Mouse (Mus musculus) limb, embryonic 15.5 days (tissue): ENCODE data around the gene Rbms1. TPM values are rescaled to one million over a fixed set of nuclear protein-coding genes. Genes with fewer than 3 reads are reported as not detected.
A peak's percentile ranks its signal among the peaks of the same experiment; 100 is the strongest.

Experiments
- ATAC-seq: fragments of 200-750 bp; cut with Nextera tagmentation; 2 replicates; pipeline ENCODE4 v1.8.0; 2017; ENCODE audit warnings: low read depth, moderate TSS enrichment; ENCODE audit not compliant: insufficient number of reproducible peaks, low FRiP score, low TSS enrichment
- H3K27ac ChIP-seq: fragments of 300-500 bp; sonication (generic); 2 replicates; pipeline ENCODE4 v1.5.1; 2015; ENCODE audit warnings: moderate library complexity, mild to moderate bottlenecking, inconsistent platforms
- H3K27me3 ChIP-seq: fragments of 300-500 bp; sonication (generic); 2 replicates; pipeline ENCODE4 v1.6.1; 2015; ENCODE audit warnings: inconsistent platforms
- H3K36me3 ChIP-seq: fragments of 300-500 bp; sonication (generic); 2 replicates; pipeline ENCODE4 v1.6.1; 2015; ENCODE audit warnings: inconsistent platforms
- H3K4me1 ChIP-seq: fragments of 300-500 bp; sonication (generic); 2 replicates; pipeline ENCODE4 v1.6.1; 2015; ENCODE audit warnings: inconsistent platforms
- H3K4me2 ChIP-seq: fragments of 300-500 bp; sonication (generic); 2 replicates; pipeline ENCODE4 v1.6.1; 2015; ENCODE audit warnings: mild to moderate bottlenecking, inconsistent platforms
- H3K4me3 ChIP-seq: fragments of 300-500 bp; sonication (generic); 2 replicates; pipeline ENCODE4 v1.5.1; 2015; ENCODE audit warnings: mild to moderate bottlenecking, inconsistent platforms
- H3K9ac ChIP-seq: fragments of 300-500 bp; sonication (generic); 2 replicates; pipeline ENCODE4 v1.6.1; 2015; ENCODE audit warnings: inconsistent platforms
- H3K9me3 ChIP-seq: fragments of 300-500 bp; sonication (generic); 2 replicates; pipeline ENCODE4 v1.6.1; 2016; ENCODE audit warnings: inconsistent platforms
- WGBS: fragments of 180-500 bp; shearing (Covaris S2); methylation state at CpG from one replicate; pipeline ENCODE4 v1.1.7; 2015; 5-methylcytosine and 5-hydroxymethylcytosine counted together
- polyA plus RNA-seq: library from polyadenylated mRNA; unstranded; fragments of >200 nt; fragmentation: Nextera tagmentation; extraction: Ambion mirVana; gene quantifications from 2 replicates; pipeline ENCODE4 v1.2.1, GENCODE M21; 2015

Gene Rbms1
- polyA plus RNA-seq, 1 experiment from 2014 or later: 138 TPM

DNA sequence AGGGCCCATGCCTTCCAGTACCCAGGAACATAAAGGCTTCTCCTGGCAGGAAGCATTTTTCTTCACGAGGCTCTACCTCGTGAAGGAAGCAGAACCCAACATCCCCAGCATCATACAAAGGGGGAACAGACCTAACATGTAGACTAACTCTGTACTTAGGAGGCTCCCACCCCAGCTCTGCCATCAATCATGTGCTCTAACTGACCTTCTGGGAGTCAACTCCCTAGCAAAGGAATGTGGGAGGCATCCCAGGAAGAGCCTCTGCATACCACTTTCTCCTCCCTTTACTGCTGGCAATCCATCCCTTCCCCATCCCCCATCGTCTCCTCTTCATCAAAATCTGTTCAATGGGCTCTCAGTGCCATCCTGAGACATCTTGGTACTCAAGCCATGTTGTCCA, 49.7 kb downstream of the Rbms1 start:
- H3K27me3 ChIP-seq: no peaks in the 10 kb centered on the region
- no peak overlapping the region for H3K9ac ChIP-seq
- H3K36me3 ChIP-seq: no peaks in the 10 kb centered on the region
- H3K4me3 ChIP-seq: no peak overlapping the region
- no peak overlapping the region for H3K4me2 ChIP-seq
- WGBS: 62% methylated on average over 3 of the region's 3 CpGs
- no peaks in the 10 kb centered on the region for H3K9me3 ChIP-seq
- no peak overlapping the region for H3K27ac ChIP-seq
- peaks cover 16% of the 10 kb centered on the region for H3K4me1 ChIP-seq
- ATAC-seq: no peak

GRCm38 (mm10) chr2:60911716-60912115, 51.3 kb downstream of the Rbms1 start:
- H3K27ac ChIP-seq: no peak overlapping the region
- 76% methylated on average over 8 of the region's 8 CpGs for WGBS
- H3K9ac ChIP-seq: no peak overlapping the region
- no peaks in the 10 kb centered on the region for H3K36me3 ChIP-seq
- H3K27me3 ChIP-seq: no peaks in the 10 kb centered on the region
- no peaks in the 10 kb centered on the region for H3K9me3 ChIP-seq
- ATAC-seq: no peak
- no peak overlapping the region for H3K4me2 ChIP-seq
- H3K4me1 ChIP-seq: peaks cover 16% of the 10 kb centered on the region
- H3K4me3 ChIP-seq: no peak overlapping the region

DNA sequence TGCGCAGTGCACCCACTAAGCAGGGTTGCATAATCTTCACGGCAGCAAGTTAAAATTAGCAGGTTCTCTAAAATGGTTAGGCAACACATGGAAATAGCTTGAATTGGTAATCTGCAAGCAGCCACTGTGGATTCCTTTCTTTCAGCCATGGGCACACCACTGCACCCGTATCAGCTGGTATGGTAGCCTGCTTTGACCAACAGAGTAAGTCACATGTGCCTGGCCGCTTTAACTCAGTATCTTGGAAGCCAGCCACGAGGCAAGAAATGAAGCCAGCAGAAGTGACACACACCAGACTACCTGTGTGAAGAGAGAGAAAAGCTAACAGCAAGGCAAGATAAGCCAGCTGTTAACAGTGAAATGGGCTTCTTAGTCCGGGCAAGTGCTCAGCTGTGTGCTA, 52.2 kb downstream of the Rbms1 start:
- 55% methylated on average over 6 of the region's 6 CpGs for WGBS
- no peak for ATAC-seq
- no peak overlapping the region for H3K4me3 ChIP-seq
- no peaks in the 10 kb centered on the region for H3K36me3 ChIP-seq
- no peaks in the 10 kb centered on the region for H3K27me3 ChIP-seq
- no peak overlapping the region for H3K4me2 ChIP-seq
- H3K4me1 ChIP-seq: peaks cover 17% of the 10 kb centered on the region
- H3K27ac ChIP-seq: no peak overlapping the region
- H3K9ac ChIP-seq: no peak overlapping the region
- H3K9me3 ChIP-seq: no peaks in the 10 kb centered on the region

GRCm38 (mm10) chr2:60908551-60908950, 54.4 kb downstream of the Rbms1 start:
- H3K9ac ChIP-seq: no peak overlapping the region
- no peaks in the 10 kb centered on the region for H3K9me3 ChIP-seq
- H3K27ac ChIP-seq: no peak overlapping the region
- H3K36me3 ChIP-seq: no peaks in the 10 kb centered on the region
- no peaks in the 10 kb centered on the region for H3K27me3 ChIP-seq
- ATAC-seq: no peak
- no peak overlapping the region for H3K4me3 ChIP-seq
- H3K4me2 ChIP-seq: no peak overlapping the region
- 84% methylated on average over 4 of the region's 4 CpGs for WGBS
- peaks cover 25% of the 10 kb centered on the region for H3K4me1 ChIP-seq

DNA sequence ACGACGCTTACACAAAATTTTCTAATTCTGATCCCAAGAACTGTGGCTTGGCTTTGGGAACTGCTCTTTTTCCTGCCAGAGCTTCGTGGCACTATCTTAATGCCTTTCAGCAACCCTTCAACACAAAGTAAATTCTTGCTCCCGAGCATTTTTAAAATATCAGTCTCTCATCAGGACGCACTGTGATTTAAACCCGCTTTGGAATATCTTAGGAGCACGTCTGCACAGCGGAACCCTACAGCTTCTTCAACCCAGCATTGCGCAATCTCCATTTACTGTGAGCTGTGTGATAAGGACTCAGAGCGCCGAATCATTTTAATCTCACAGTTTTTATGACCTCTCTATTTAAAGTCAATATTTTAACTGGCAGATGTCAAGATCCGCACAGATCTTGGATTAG, 54.9 kb downstream of the Rbms1 start:
- H3K4me1 ChIP-seq: peaks cover 21% of the 10 kb centered on the region
- no peak overlapping the region for H3K4me3 ChIP-seq
- H3K27ac ChIP-seq: no peak overlapping the region
- no peak for ATAC-seq
- H3K27me3 ChIP-seq: no peaks in the 10 kb centered on the region
- H3K9ac ChIP-seq: no peak overlapping the region
- H3K9me3 ChIP-seq: no peaks in the 10 kb centered on the region
- no peaks in the 10 kb centered on the region for H3K36me3 ChIP-seq
- H3K4me2 ChIP-seq: no peak overlapping the region
- 84% methylated on average over 12 of the region's 12 CpGs for WGBS

- WGBS: 2% methylated on average over 3 of the region's 3 CpGs
Measured at GRCm38 (mm10) chr2:60905283-60905682, 57.7 kb downstream of the Rbms1 start.

DNA sequence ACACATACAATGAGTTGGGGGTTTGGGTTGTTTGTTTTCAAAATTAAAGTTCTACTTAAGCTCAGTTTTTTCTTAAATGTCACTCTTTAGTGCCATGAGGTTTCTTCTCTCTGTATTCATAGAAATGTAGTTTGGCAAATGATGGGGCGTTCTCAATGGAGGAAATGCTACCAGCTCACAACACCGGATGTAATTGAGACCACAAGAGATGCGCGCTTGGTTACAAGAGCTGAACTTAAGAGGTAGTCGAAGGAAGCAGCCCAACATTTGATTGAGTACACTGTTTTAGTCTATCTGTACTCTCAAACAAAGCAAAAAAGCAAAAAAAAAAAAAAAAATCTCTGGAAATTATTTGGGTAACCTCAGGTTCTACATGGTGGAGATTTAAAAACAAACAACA, 58.9 kb downstream of the Rbms1 start:
- Histone ChIP-seq H3K27me3 (no peaks in the 10 kb centered on the region), H3K9me3 (no peaks in the 10 kb centered on the region), H3K27ac (no peak overlapping the region), H3K4me2 (no peak overlapping the region), H3K36me3 (no peaks in the 10 kb centered on the region), H3K4me3 (no peak overlapping the region), H3K4me1 (peaks cover 10% of the 10 kb centered on the region), H3K9ac (no peak overlapping the region)
- no peak for ATAC-seq
- WGBS: 79% methylated on average over 5 of the region's 5 CpGs

More at GRCm38 (mm10) chr2:60905283-60905682, 57.7 kb downstream of the Rbms1 start:
- Histone ChIP-seq H3K27ac (peak overlapping the region; percentile 77), H3K9ac (no peak overlapping the region), H3K4me2 (no peak overlapping the region), H3K4me1 (peaks cover 10% of the 10 kb centered on the region), H3K36me3 (no peaks in the 10 kb centered on the region), H3K9me3 (no peaks in the 10 kb centered on the region), H3K27me3 (no peaks in the 10 kb centered on the region), H3K4me3 (no peak overlapping the region)
- ATAC-seq: no peak

DNA sequence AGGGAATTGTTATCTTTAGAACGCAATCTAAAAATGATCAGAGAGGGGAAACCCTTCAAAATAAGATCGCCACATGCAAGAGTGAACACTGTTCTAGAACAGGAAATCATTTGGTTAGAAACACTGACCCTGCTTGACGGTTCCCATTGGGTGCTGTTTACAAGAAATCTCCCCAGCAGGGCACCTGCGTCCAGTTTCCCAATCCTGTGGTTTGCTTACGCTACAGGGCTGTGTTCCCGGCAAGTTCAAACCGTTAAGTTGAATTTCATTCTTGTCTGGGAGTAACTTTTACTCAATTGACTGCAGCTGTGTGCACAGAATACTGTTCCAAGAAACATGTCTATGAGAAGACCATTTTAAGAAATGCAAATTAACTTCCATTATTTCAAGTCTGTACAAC, 59.5 kb downstream of the Rbms1 start:
- Histone ChIP-seq H3K9me3 (no peaks in the 10 kb centered on the region), H3K36me3 (no peaks in the 10 kb centered on the region), H3K4me1 (peaks cover 10% of the 10 kb centered on the region), H3K9ac (no peak overlapping the region), H3K27me3 (no peaks in the 10 kb centered on the region), H3K27ac (0 out of 2 replicates have a peak overlapping the region, but pooled peaks have one; percentile 8), H3K4me2 (no peak overlapping the region), H3K4me3 (no peak overlapping the region)
- ATAC-seq: no peak
- WGBS: 43% methylated on average over 7 of the region's 7 CpGs

DNA sequence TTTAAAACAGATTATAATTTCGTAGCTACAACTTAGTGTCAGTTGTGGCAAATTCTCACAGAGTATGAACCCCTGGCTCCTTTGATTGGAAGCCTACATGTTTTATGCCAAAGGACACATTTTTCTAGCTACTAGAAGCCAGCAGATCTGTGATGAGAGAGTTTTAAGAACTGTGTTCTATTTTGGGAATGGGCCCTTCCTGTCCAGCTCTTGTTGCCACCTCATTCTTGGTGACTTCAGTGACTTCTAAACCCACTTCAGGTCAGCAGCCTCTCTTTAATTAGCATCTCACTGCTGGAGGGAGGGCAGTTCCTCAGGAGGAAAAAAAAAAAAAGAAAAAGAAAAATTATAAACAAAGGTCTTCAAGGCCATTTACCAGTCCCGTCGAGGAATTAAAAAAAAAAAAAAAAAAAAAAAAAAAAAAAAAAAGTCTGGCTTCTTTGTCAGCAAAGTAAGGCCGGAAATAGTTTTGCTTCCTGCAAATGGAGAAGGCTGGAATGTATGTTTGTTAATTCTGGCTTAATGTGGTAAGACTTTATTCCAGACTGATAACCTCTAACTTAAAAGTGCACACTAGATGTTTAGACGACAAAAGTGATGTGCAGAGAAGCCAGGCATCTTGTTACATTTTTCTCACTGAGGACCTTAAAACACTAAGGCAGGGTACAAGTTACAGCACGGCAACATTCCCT, 60.4 kb downstream of the Rbms1 start:
- Histone ChIP-seq H3K9me3 (no peaks in the 10 kb centered on the region), H3K4me1 (peaks cover 10% of the 10 kb centered on the region), H3K9ac (no peak overlapping the region), H3K4me3 (no peak overlapping the region), H3K4me2 (no peak overlapping the region), H3K27me3 (no peaks in the 10 kb centered on the region), H3K27ac (no peak overlapping the region), H3K36me3 (no peaks in the 10 kb centered on the region)
- WGBS: 52% methylated on average over 6 of the region's 6 CpGs
- ATAC-seq: no peak

DNA sequence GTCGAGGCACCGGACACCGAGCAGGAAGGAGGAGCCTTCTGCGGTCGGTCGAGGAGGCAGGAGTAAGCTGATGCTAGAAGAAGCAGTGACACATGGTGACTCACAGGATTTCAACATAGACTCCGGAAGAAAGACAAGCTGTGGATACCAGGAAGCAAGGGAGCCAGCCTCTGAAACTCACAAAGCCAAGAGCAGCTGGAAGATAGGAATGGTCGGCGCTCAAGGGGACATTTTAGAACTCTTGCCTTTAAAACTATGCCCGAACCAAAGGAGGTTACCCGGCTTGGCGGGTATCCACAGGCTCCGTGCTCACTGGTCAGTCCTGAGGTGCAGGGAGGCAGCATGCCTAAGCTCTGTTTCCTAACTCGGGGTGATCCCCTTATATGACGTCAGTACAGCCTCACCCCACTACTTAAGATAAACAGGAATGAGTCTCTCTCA, 61.5 kb downstream of the Rbms1 start:
- ATAC-seq: no peak
- H3K9me3 ChIP-seq: no peaks in the 10 kb centered on the region
- H3K27ac ChIP-seq: peak overlapping the region; percentile 62; the same call in 1 of the 2 replicates
- H3K9ac ChIP-seq: no peak overlapping the region
- no peak overlapping the region for H3K4me3 ChIP-seq
- peaks cover 10% of the 10 kb centered on the region for H3K4me1 ChIP-seq
- H3K36me3 ChIP-seq: no peaks in the 10 kb centered on the region
- no peak overlapping the region for H3K4me2 ChIP-seq
- 76% methylated on average over 15 of the region's 15 CpGs for WGBS
- no peaks in the 10 kb centered on the region for H3K27me3 ChIP-seq

DNA sequence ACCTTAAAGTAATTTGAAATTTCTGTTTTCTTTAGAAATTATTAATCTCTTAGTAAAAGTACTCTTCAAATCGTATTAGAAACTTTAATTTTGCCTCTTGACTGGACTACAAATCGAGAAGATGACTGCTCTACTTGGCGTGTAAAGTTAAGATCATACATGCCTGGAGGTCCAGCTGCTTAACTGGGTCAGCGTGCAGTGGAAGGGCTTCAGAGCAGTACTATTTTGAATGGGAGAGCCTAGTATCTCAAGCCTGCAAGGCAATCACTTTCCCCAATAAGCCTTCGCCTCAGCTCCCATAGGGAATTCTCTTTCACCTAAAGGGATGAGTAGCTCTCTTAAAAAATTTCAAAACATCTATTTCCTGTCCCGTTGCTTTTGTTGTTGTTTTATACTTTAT, 62.0 kb downstream of the Rbms1 start:
- Histone ChIP-seq H3K4me1 (peaks cover 10% of the 10 kb centered on the region), H3K9me3 (no peaks in the 10 kb centered on the region), H3K27ac (no peak overlapping the region), H3K9ac (no peak overlapping the region), H3K27me3 (no peaks in the 10 kb centered on the region), H3K4me2 (no peak overlapping the region), H3K4me3 (no peak overlapping the region), H3K36me3 (no peaks in the 10 kb centered on the region)
- 83% methylated on average over 6 of the region's 6 CpGs for WGBS
- ATAC-seq: no peak

DNA sequence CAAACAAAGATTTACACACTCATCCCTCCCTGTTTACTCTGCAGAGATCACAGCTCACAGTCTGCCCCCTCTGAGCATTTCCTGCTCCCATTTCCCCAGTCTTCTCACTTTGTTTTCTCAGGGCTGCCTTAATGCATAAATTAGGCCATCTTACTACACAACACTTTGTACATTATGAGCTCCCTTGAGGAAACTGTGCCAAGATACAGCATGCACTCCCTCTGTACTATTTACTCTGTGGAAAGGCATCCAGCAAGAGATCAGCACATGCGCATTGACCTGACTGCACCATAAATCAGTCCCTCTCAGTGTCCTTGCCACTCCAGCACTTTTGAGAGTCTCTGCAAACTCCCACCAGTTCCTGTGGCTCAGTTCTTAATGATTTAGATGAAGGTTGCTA, 70.0 kb downstream of the Rbms1 start:
- no peaks in the 10 kb centered on the region for H3K27me3 ChIP-seq
- H3K4me2 ChIP-seq: no peak overlapping the region
- H3K9ac ChIP-seq: no peak overlapping the region
- no peak for ATAC-seq
- 74% methylated on average over 1 of the region's 1 CpGs for WGBS
- no peak overlapping the region for H3K27ac ChIP-seq
- no peak overlapping the region for H3K4me3 ChIP-seq
- H3K36me3 ChIP-seq: no peaks in the 10 kb centered on the region
- no peaks in the 10 kb centered on the region for H3K4me1 ChIP-seq
- no peaks in the 10 kb centered on the region for H3K9me3 ChIP-seq

DNA sequence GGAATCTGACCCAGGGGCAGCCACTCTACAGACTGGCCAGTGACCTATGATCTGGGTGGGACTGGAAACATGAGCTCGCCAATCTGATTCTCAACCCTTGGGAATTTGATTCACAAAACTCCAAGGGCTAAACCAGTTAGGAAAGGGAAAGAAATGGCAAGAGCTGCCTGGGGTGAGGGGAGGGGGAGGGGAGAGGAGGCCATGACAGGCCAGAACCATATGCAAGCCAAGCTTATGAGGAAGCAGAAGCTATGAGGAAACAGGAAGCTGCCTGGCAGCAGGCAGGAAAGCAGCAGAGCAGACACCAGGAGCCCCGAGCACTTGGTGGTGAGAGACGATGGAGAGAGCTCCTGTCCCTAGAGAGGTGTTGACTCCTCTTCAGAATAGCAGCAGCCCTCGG, 79.1 kb downstream of the Rbms1 start:
- H3K36me3 ChIP-seq: no peaks in the 10 kb centered on the region
- H3K4me2 ChIP-seq: no peak overlapping the region
- no peak overlapping the region for H3K4me3 ChIP-seq
- no peak for ATAC-seq
- H3K27ac ChIP-seq: 0 out of 2 replicates have a peak overlapping the region, but pooled peaks have one; percentile 28
- no peak overlapping the region for H3K9ac ChIP-seq
- WGBS: 42% methylated on average over 4 of the region's 4 CpGs
- no peaks in the 10 kb centered on the region for H3K9me3 ChIP-seq
- H3K4me1 ChIP-seq: peaks cover 24% of the 10 kb centered on the region
- no peaks in the 10 kb centered on the region for H3K27me3 ChIP-seq
